Mouse (Mus musculus): ENCODE measurements around the gene Pml. TPM values are rescaled to one million over a fixed set of nuclear protein-coding genes. Genes with fewer than 3 reads are reported as not detected.
"Not testable (repeated sequence)": the region's sequence is repeated elsewhere in the genome, so short reads cannot be mapped to it uniquely, and the experiment has no call there.

The Pml gene
- polyA plus RNA-seq, 1 experiment from 2014 or later, result 26.7 TPM

DNA sequence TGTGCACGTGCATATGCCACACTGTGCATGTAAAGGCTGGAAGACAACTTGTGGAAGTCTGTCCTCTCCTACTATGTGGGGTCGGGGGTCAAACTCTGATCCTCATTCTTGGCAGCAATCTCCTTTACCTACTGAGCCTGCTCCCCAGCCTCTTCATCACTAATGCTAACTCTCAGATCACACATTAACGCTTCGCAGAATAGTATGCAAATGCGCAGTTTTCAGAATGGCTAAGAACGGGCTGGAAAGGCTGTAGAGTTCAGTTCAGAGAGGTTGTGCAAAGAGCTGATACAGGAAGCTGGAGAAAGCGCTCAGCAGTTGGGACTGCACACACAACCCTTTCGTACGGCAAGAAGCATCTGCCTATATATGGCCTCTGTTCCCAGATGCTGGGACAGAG is 23.3 kb upstream of the Pml start:
- H3K4me1 ChIP-seq (ENCODE audit: insufficient read depth, low read length), result peaks cover 32% of the 10 kb centered on the region
- 76% methylated on average over 9 of the region's 9 CpGs for WGBS
- ATAC-seq (ENCODE audit: low FRiP score, low TSS enrichment), result no peak

DNA sequence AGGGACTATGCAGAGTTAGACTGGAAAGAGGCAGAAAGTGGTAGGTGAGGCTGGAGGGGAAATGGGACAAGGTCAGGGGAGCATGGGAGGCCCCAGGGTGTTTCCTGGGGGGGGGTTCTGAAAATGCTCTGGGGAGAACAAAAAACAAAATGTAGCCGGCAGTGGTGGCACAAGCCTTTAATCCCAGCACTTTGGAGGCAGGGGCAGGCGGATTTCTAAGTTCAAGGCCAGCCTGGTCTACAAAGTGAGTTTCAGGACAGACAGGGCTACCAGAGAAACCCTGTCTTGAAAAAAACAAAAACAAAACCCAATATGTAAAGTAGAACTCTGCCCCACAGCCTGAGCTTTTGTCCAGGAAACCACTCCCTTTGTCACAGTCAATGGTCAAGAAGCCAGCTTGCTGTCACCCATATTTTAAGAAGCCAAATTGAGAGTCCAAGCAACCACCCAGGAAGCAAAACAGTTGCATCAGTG is 22.5 kb upstream of the Pml start:
- Histone ChIP-seq H3K27me3 (ENCODE audit: insufficient read depth, low read length) (no peaks in the 10 kb centered on the region), H3K4me1 (ENCODE audit: insufficient read depth, low read length) (peaks cover 32% of the 10 kb centered on the region), H3K4me2 (replicated peaks; ENCODE audit: low read depth, low read length) (no peak overlapping the region), H3K9ac (replicated peaks; ENCODE audit: low read length) (no peak overlapping the region), H3K4me3 (ENCODE audit: low read length) (no peak overlapping the region), H3K27ac (ENCODE audit: low read length) (no peak overlapping the region), H3K9me3 (ENCODE audit: low read length) (no peaks in the 10 kb centered on the region), H3K36me3 (ENCODE audit: insufficient read depth, low read length) (no peaks in the 10 kb centered on the region)
- ATAC-seq (ENCODE audit: low FRiP score, low TSS enrichment), result no peak
- 79% methylated on average over 2 of the region's 2 CpGs for whole genome bisulfite sequencing

More for the DNA sequence above, 23.3 kb upstream of the Pml start:
- H3K27me3 ChIP-seq (ENCODE audit: insufficient read depth, low read length), result no peaks in the 10 kb centered on the region
- no peak overlapping the region for H3K27ac ChIP-seq (ENCODE audit: low read length)
- no peaks in the 10 kb centered on the region for H3K9me3 ChIP-seq (ENCODE audit: low read length)
- no peak overlapping the region for H3K4me3 ChIP-seq (ENCODE audit: low read length)
- no peak overlapping the region for H3K4me2 ChIP-seq (replicated peaks; ENCODE audit: low read depth, low read length)
- H3K36me3 ChIP-seq (ENCODE audit: insufficient read depth, low read length), result no peaks in the 10 kb centered on the region
- H3K9ac ChIP-seq (replicated peaks; ENCODE audit: low read length), result no peak overlapping the region

DNA sequence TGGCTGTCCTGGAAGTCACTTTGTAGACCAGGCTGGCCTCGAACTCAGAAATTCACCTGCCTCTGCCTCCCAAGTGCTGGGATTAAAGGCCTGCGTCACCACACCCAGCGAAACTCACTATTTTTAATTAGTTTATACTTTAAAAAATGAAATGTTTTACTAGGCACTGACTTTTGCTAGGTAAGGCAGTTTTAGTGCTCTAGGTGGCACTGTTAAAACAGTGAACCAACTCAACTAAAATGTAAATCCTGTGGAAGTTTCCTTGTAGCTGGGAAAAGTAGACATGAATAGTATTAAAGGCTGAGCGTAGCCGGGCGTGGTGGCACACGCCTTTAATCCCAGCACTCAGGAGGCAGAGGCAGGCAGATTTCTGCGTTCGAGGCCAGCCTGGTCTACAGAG is 22.0 kb upstream of the Pml start:
- H3K4me2 ChIP-seq (replicated peaks; ENCODE audit: low read depth, low read length); ATAC-seq (ENCODE audit: low FRiP score, low TSS enrichment); H3K4me3 ChIP-seq (ENCODE audit: low read length); H3K36me3 ChIP-seq (ENCODE audit: insufficient read depth, low read length); H3K9me3 ChIP-seq (ENCODE audit: low read length); H3K27ac ChIP-seq (ENCODE audit: low read length); H3K27me3 ChIP-seq (ENCODE audit: insufficient read depth, low read length); H3K9ac ChIP-seq (replicated peaks; ENCODE audit: low read length): not testable (repeated sequence)
- WGBS, result 93% methylated on average over 9 of the region's 9 CpGs
- peaks cover 37% of the 10 kb centered on the region for H3K4me1 ChIP-seq (ENCODE audit: insufficient read depth, low read length)

DNA sequence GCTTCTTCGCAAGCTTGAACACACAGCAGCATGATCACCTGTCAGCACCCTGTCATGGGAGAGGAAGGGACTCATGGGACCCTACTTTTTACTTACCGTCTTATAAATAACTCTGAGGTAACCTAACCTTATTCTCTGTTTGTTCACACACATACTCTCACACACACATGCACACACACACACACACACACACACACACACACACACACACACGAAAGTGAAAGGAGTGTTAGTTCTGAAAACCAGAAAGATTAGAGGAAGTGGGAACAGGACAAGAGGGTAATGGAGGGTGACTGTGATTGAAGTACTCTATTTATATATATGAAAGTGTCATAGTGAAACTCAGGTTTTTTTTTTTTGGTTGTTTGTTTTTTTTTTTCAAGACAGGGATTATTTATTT is 21.5 kb upstream of the Pml start:
- Histone ChIP-seq H3K27me3 (ENCODE audit: insufficient read depth, low read length) (no peaks in the 10 kb centered on the region), H3K4me1 (ENCODE audit: insufficient read depth, low read length) (peaks cover 38% of the 10 kb centered on the region), H3K27ac (ENCODE audit: low read length) (no peak overlapping the region), H3K9ac (replicated peaks; ENCODE audit: low read length) (no peak overlapping the region), H3K4me2 (replicated peaks; ENCODE audit: low read depth, low read length) (no peak overlapping the region), H3K36me3 (ENCODE audit: insufficient read depth, low read length) (no peaks in the 10 kb centered on the region), H3K9me3 (ENCODE audit: low read length) (no peaks in the 10 kb centered on the region), H3K4me3 (ENCODE audit: low read length) (no peak overlapping the region)
- no peak for ATAC-seq (ENCODE audit: low FRiP score, low TSS enrichment)
- WGBS, result 87% methylated on average over 3 of the region's 3 CpGs

DNA sequence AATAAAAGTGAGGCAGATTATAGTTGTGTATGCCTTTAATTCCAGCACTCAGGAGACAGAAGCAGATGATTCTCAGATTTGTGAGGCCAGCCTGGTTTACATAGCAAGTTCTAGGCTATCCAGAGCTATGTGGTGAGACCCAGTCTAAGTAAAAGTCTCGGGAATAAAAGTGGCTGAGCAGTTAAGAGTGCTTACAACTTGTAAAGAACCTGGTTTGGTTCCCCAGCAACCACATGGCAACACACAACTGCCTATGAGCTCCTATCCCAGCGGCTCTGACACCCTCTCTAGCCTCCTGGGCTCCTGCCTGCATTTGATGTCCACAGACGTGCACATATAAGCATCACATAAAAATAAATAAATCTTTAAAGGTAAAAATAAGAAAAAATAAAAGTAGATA is 20.5 kb upstream of the Pml start:
- Histone ChIP-seq H3K9ac (replicated peaks; ENCODE audit: low read length) (no peak overlapping the region), H3K27ac (ENCODE audit: low read length) (no peak overlapping the region), H3K4me1 (ENCODE audit: insufficient read depth, low read length) (peaks cover 30% of the 10 kb centered on the region), H3K27me3 (ENCODE audit: insufficient read depth, low read length) (no peaks in the 10 kb centered on the region), H3K36me3 (ENCODE audit: insufficient read depth, low read length) (no peaks in the 10 kb centered on the region), H3K4me2 (replicated peaks; ENCODE audit: low read depth, low read length) (no peak overlapping the region), H3K9me3 (ENCODE audit: low read length) (no peaks in the 10 kb centered on the region), H3K4me3 (ENCODE audit: low read length) (no peak overlapping the region)
- no peak for ATAC-seq (ENCODE audit: low FRiP score, low TSS enrichment)
- 62% methylated on average over 3 of the region's 3 CpGs for WGBS

DNA sequence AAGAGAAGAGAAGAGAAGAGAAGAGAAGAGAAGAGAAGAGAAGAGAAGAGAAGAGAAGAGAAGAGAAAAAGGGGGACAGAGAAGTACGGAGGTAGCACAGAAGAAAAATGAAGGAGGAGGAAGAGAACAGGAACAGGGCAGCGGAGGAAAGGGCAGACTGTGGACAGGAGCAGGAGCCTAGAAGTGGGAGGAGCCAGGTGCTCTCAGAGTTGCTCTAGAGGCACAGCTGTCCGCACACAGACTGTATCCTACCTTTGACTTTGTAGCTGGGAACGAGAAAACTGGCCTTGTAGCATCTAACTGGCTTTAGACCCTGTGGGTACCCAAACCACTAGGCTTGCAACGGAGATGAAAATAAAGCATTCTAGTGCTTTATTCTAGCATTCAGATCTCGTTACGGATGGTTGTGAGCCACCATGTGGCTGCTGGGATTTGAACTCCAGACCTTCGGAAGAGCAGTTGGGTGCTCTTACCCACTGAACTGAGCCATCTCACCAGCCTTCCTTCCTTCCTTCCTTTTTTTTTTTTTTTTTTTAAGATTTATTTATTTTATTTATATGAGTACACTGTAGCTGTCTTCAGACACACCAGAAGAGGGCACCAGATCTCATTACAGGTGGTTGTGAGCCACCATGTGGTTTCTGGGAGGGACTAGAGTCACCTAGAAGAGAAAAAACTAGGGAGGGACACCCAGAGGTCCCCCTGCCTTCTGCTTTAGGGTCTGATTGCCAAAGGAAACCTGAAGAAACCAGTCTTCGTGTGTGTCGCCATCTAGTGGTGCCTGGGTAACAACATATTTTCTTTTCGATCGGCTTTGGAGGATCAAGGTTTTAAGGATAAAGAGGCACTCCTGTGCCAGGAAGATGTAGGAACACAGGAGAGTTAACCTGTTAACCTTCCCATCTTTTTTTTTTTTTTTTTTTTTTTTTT is 19.1 kb upstream of the Pml start:
- WGBS, result 51% methylated on average over 12 of the region's 12 CpGs
- H3K4me2 ChIP-seq (replicated peaks; ENCODE audit: low read depth, low read length), result no peak overlapping the region
- H3K9me3 ChIP-seq (ENCODE audit: low read length), result no peaks in the 10 kb centered on the region
- no peak for ATAC-seq (ENCODE audit: low FRiP score, low TSS enrichment)
- peaks cover 24% of the 10 kb centered on the region for H3K4me1 ChIP-seq (ENCODE audit: insufficient read depth, low read length)
- no peak overlapping the region for H3K9ac ChIP-seq (replicated peaks; ENCODE audit: low read length)
- H3K27me3 ChIP-seq (ENCODE audit: insufficient read depth, low read length), result no peaks in the 10 kb centered on the region
- no peaks in the 10 kb centered on the region for H3K36me3 ChIP-seq (ENCODE audit: insufficient read depth, low read length)
- H3K27ac ChIP-seq (ENCODE audit: low read length), result no peak overlapping the region
- H3K4me3 ChIP-seq (ENCODE audit: low read length), result no peak overlapping the region

DNA sequence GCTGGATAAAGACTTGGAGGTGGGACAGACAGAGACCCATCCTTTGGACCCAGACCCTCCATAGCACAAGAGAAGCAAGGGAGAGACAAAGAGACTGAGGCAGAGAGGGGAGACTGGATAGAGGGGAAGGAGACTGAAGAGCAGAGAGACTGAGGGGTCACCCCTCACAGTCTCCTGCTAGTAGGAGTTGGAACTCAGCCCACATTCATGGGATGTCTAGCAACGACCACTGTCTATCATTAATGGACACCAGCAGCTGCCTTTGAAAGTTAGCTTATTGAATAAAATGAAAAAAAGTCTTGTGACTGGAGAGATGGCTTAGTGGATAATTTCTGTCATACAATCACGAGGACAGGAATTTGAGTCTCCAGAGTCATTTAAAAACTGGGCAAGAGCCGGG is 17.5 kb upstream of the Pml start:
- ATAC-seq (ENCODE audit: low FRiP score, low TSS enrichment), result no peak
- Histone ChIP-seq H3K4me2 (replicated peaks; ENCODE audit: low read depth, low read length) (no peak overlapping the region), H3K36me3 (ENCODE audit: insufficient read depth, low read length) (peaks cover 8% of the 10 kb centered on the region), H3K9ac (replicated peaks; ENCODE audit: low read length) (no peak overlapping the region), H3K4me3 (ENCODE audit: low read length) (no peak overlapping the region), H3K4me1 (ENCODE audit: insufficient read depth, low read length) (peaks cover 13% of the 10 kb centered on the region), H3K27me3 (ENCODE audit: insufficient read depth, low read length) (no peaks in the 10 kb centered on the region), H3K9me3 (ENCODE audit: low read length) (no peaks in the 10 kb centered on the region), H3K27ac (ENCODE audit: low read length) (peak overlapping the region; percentile 64)
- WGBS, result 69% methylated on average over 3 of the region's 3 CpGs

DNA sequence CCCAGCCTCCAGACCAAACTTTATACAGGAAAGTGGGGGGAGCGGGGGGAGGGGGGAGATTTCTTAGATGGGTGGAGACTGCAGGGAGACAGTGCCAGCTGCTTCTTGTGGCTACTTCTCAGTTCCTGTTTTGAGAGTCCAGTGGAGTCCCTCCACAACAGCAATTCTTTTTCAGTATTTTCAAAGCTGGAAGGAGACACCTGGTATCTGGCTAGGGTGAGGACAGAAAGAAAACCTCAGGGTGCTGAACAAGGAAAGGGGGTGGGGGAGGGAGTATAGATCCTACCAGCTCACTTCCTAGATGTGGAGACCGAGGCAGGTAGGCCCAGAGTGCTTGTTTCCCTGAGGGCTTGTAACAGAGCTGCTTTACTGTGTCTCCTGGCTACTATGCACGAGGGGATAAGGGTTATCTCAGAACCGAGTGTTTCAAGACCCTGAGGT is 17.0 kb upstream of the Pml start:
- Histone ChIP-seq H3K27ac (ENCODE audit: low read length) (peak overlapping the region; percentile 64), H3K4me3 (ENCODE audit: low read length) (no peak overlapping the region), H3K9ac (replicated peaks; ENCODE audit: low read length) (peak overlapping the region; percentile 35; the same call in 1 of the 2 replicates), H3K27me3 (ENCODE audit: insufficient read depth, low read length) (no peaks in the 10 kb centered on the region), H3K4me1 (ENCODE audit: insufficient read depth, low read length) (peaks cover 12% of the 10 kb centered on the region), H3K36me3 (ENCODE audit: insufficient read depth, low read length) (peaks cover 13% of the 10 kb centered on the region), H3K4me2 (replicated peaks; ENCODE audit: low read depth, low read length) (no peak overlapping the region), H3K9me3 (ENCODE audit: low read length) (no peaks in the 10 kb centered on the region)
- ATAC-seq (ENCODE audit: low FRiP score, low TSS enrichment), result peak; percentile 27; the same call in 1 of the 2 replicates
- WGBS, result 25% methylated on average over 4 of the region's 4 CpGs

DNA sequence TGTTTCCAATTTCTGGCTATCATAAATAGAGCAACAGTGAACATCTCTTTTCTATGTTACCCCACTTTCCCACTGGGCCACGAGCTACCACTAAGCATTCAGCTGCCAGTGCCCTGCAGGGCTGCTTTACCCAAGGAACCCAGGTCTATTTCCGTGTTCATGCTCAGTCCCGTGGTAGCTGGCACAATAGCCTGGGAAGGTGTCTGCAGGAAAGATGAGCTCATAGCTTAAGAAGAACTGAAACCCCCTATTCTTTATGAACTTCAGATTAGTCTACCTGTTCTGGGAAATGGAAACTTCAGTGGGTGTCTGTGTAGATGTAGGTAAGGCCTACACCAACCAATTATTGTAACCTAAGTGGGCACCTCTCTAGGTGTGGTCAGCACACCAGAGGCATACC is 15.8 kb upstream of the Pml start:
- no peaks in the 10 kb centered on the region for H3K9me3 ChIP-seq (ENCODE audit: low read length)
- H3K36me3 ChIP-seq (ENCODE audit: insufficient read depth, low read length), result peaks cover 20% of the 10 kb centered on the region
- no peak overlapping the region for H3K4me2 ChIP-seq (replicated peaks; ENCODE audit: low read depth, low read length)
- H3K9ac ChIP-seq (replicated peaks; ENCODE audit: low read length), result no peak overlapping the region
- H3K4me3 ChIP-seq (ENCODE audit: low read length), result no peak overlapping the region
- H3K27me3 ChIP-seq (ENCODE audit: insufficient read depth, low read length), result no peaks in the 10 kb centered on the region
- peaks cover 12% of the 10 kb centered on the region for H3K4me1 ChIP-seq (ENCODE audit: insufficient read depth, low read length)
- ATAC-seq (ENCODE audit: low FRiP score, low TSS enrichment), result no peak
- WGBS, result 76% methylated on average over 3 of the region's 3 CpGs
- no peak overlapping the region for H3K27ac ChIP-seq (ENCODE audit: low read length)

DNA sequence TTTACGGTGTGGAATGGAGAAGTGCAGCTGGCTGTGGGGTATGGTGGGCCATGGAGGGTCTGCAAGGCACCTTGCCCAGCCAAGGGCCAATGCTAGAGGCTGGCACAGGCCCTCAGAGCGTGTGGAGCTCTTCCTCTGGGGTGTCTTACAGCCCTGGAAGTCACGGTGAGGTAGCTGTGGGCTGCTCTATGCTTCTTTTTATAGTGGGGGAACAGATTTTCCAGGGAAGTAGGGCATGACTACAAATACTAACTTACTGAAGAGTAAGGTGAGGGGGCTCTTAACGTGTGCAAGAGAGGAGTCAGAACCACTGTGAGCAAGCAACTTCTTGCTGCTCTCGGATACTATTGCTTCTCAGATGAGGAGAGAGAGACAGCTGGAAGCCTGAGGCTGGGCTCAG is 12.9 kb upstream of the Pml start:
- ATAC-seq (ENCODE audit: low FRiP score, low TSS enrichment), result no peak
- no peak overlapping the region for H3K4me2 ChIP-seq (replicated peaks; ENCODE audit: low read depth, low read length)
- no peaks in the 10 kb centered on the region for H3K9me3 ChIP-seq (ENCODE audit: low read length)
- H3K36me3 ChIP-seq (ENCODE audit: insufficient read depth, low read length), result peaks cover 23% of the 10 kb centered on the region
- no peak overlapping the region for H3K9ac ChIP-seq (replicated peaks; ENCODE audit: low read length)
- H3K4me1 ChIP-seq (ENCODE audit: insufficient read depth, low read length), result peaks cover 12% of the 10 kb centered on the region
- WGBS, result 86% methylated on average over 5 of the region's 5 CpGs
- H3K27me3 ChIP-seq (ENCODE audit: insufficient read depth, low read length), result no peaks in the 10 kb centered on the region
- H3K27ac ChIP-seq (ENCODE audit: low read length), result no peak overlapping the region
- H3K4me3 ChIP-seq (ENCODE audit: low read length), result no peak overlapping the region
